Mouse (Mus musculus) midbrain, embryonic 15.5 days (tissue): Measurements from ENCODE around the gene Olfr1162. TPM values are rescaled to one million over a fixed set of nuclear protein-coding genes. Genes with fewer than 3 reads are reported as not detected.
"Not testable (repeated sequence)": the region's sequence is repeated elsewhere in the genome, so short reads cannot be mapped to it uniquely, and the experiment has no call there.

Experiments used
- ATAC-seq: fragments of 200-750 bp; cut with Nextera tagmentation; replicated peaks from 2 replicates; pipeline ENCODE4 v1.8.0; 2017; ENCODE audit warnings: moderate TSS enrichment
- H3K27ac ChIP-seq: fragments of 300-500 bp; sonication (generic); 2 replicates; pipeline ENCODE4 v1.5.1; 2015; ENCODE audit warnings: mild to moderate bottlenecking, inconsistent platforms
- H3K27me3 ChIP-seq: fragments of 300-500 bp; sonication (generic); replicated peaks from 2 replicates; pipeline ENCODE4 v1.6.1; 2015; ENCODE audit warnings: inconsistent platforms
- H3K36me3 ChIP-seq: fragments of 300-500 bp; sonication (generic); replicated peaks from 2 replicates; pipeline ENCODE4 v1.6.1; 2015; ENCODE audit warnings: inconsistent platforms
- H3K4me1 ChIP-seq: fragments of 300-500 bp; sonication (generic); 2 replicates; pipeline ENCODE4 v1.6.1; 2015; ENCODE audit warnings: inconsistent platforms
- H3K4me2 ChIP-seq: fragments of 300-500 bp; sonication (generic); 2 replicates; pipeline ENCODE4 v1.6.1; 2015; ENCODE audit warnings: inconsistent platforms, mild to moderate bottlenecking, moderate library complexity
- H3K4me3 ChIP-seq: fragments of 300-500 bp; sonication (generic); 2 replicates; pipeline ENCODE4 v1.5.1; 2015; ENCODE audit warnings: mild to moderate bottlenecking, inconsistent platforms
- H3K9ac ChIP-seq: fragments of 300-500 bp; sonication (generic); 2 replicates; pipeline ENCODE4 v1.6.1; 2015; ENCODE audit warnings: mild to moderate bottlenecking, inconsistent platforms
- H3K9me3 ChIP-seq: fragments of 300-500 bp; sonication (generic); 2 replicates; pipeline ENCODE4 v1.6.1; 2016; ENCODE audit warnings: inconsistent platforms
- WGBS: fragments of 180-500 bp; shearing (Covaris S2); methylation state at CpG from one replicate; pipeline ENCODE4 v1.1.7; 2015; ENCODE audit warnings: mixed read lengths; 5-methylcytosine and 5-hydroxymethylcytosine counted together
- polyA plus RNA-seq: library from polyadenylated mRNA; unstranded; fragments of >200 nt; fragmentation: Nextera tagmentation; extraction: Ambion mirVana; gene quantifications from 2 replicates; pipeline ENCODE4 v1.2.1, GENCODE M21; 2015

Olfr1162 gene
- not detected in 2 replicates for polyA plus RNA-seq

DNA sequence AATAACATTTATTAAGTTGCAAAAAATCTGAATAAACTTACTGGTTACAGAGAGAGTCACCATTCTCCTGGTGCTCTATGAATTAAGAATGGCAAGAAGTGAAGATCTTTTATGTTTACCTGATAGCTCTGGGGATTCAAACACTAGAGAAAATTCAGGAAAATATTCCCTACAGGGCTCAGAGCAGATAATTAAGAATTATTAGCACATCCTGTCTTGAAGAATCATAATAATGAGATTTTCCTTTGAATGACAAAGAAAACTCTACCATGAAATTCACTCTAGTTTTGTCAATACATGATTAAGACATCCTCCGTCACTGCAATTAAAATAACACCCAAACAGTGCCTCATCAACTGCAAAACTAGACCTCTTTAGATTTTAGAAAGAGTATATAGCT is at the start of gene Olfr1162:
Olfr1162 (minus strand) TSS at position 101 of the 400 bp plus-strand sequence.
- Histone ChIP-seq H3K36me3 (no peaks in the 10 kb centered on the region), H3K4me3 (no peak within 1 kb of the TSS), H3K27me3 (no peaks in the 10 kb centered on the region), H3K27ac (no peak within 1 kb of the TSS), H3K4me1 (no peaks in the 10 kb centered on the region), H3K9ac (no peak within 1 kb of the TSS), H3K9me3 (no peaks in the 10 kb centered on the region), H3K4me2 (no peak within 1 kb of the TSS)
- WGBS: 79% methylated on average over 1 of the region's 1 CpGs
- no peak for ATAC-seq

DNA sequence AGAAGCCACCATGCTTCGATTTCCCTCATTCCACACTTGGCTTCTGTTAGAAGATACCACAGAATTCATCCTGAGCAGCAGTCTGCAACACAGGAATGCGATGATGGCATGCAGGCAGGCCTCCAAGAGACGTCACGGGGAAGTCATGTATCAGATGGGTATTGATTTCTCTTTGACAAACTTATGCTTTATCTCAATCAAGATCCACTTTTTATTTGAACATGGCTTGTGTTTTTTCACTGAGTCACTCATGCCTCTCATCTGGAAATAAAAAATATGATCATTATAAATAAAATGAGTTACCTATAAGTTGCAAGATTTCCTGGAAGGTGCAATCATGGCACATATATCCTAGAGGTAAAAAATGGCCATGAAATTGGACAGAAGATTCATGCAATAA is 42.9 kb upstream of the Olfr1162 start, which contains the start of gene Olfr1164:
Olfr1164 (minus strand) TSS at position 101 of the 400 bp plus-strand sequence.
- Histone ChIP-seq H3K9ac (no peak within 1 kb of the TSS), H3K4me2 (no peak within 1 kb of the TSS), H3K4me3 (no peak within 1 kb of the TSS), H3K27me3 (no peaks in the 10 kb centered on the region), H3K36me3 (no peaks in the 10 kb centered on the region), H3K27ac (no peak within 1 kb of the TSS), H3K9me3 (no peaks in the 10 kb centered on the region), H3K4me1 (no peaks in the 10 kb centered on the region)
- 79% methylated on average over 4 of the region's 4 CpGs for WGBS
- no peak for ATAC-seq

DNA sequence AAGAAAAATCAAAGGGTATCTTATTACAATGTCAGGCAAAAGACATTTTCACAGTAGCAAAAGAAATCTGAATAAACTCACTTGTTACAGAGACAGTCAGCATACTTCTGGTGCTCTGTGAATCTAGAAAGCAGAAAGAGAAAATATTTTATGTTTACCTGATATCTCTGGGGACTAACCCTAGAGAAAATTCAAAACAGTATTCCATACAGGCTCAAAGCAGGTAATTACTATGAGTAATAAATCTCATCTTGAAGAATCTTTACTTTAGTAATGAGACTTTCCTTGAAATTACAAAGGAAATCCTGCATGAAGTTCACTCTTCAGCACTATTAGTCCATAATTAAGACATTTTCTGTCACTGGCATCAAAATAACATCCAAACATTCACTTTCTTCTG is 20.8 kb upstream of the Olfr1162 start, which contains the start of gene Olfr1163:
Olfr1163 (minus strand) TSS at position 101 of the 400 bp plus-strand sequence.
- Histone ChIP-seq H3K4me3 (no peak within 1 kb of the TSS), H3K4me1 (no peaks in the 10 kb centered on the region), H3K9me3 (no peaks in the 10 kb centered on the region), H3K27ac (no peak within 1 kb of the TSS), H3K27me3 (no peaks in the 10 kb centered on the region), H3K4me2 (no peak within 1 kb of the TSS), H3K9ac (no peak within 1 kb of the TSS), H3K36me3 (no peaks in the 10 kb centered on the region)
- ATAC-seq: no peak

DNA sequence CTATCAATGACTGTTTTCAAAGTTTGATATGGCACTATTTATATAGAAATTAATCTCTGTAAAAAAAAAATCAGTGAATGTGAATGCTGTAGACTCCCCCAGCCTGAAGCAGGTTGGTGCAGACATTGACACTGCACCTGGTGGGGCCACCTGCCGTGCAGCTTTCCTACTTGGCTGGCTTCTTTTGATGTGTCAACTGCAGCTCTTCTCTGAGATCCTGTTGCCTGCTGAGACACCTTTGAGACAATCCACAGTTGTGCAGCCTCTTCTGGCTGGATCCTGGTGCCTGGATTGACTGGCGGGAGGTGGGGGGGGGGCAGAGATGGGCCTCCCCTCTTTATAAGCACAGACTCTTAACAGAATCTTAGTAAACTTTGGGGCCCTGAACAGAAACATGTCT is 12.7 kb upstream of the Olfr1162 start:
- Histone ChIP-seq H3K36me3 (no peaks in the 10 kb centered on the region), H3K9ac (no peak overlapping the region), H3K27ac (no peak overlapping the region), H3K4me3 (no peak overlapping the region), H3K9me3 (no peaks in the 10 kb centered on the region), H3K4me2 (no peak overlapping the region), H3K4me1 (no peaks in the 10 kb centered on the region), H3K27me3 (no peaks in the 10 kb centered on the region)
- no peak for ATAC-seq
- WGBS: 84% methylated on average over 2 of the region's 2 CpGs

DNA sequence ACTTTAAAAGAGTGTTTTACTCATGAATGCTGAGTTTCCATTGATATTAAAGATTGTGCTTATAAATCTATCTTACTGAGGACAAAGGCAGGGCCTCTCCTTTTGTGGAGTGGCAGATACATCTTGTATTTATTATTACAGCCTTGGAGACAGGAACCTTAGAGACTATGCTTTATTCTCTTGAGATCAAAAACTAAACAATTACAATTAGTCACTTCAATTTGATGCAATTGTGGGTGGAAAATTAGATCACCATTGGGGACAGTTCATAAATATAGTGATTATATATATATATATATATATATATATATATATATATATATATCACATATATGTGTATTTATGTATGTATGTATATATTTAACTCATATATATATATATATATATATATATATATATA is 13.3 kb downstream of the Olfr1162 start, which contains the start of gene Olfr73:
Olfr73 (minus strand) TSS at position 101 of the 400 bp plus-strand sequence.
- no peak within 1 kb of the TSS for H3K27ac ChIP-seq
- H3K9me3 ChIP-seq: no peaks in the 10 kb centered on the region
- no peaks in the 10 kb centered on the region for H3K27me3 ChIP-seq
- H3K4me1 ChIP-seq: no peaks in the 10 kb centered on the region
- no peak within 1 kb of the TSS for H3K4me3 ChIP-seq
- ATAC-seq: no peak
- H3K9ac ChIP-seq: no peak within 1 kb of the TSS
- no peaks in the 10 kb centered on the region for H3K36me3 ChIP-seq
- no peak within 1 kb of the TSS for H3K4me2 ChIP-seq

DNA sequence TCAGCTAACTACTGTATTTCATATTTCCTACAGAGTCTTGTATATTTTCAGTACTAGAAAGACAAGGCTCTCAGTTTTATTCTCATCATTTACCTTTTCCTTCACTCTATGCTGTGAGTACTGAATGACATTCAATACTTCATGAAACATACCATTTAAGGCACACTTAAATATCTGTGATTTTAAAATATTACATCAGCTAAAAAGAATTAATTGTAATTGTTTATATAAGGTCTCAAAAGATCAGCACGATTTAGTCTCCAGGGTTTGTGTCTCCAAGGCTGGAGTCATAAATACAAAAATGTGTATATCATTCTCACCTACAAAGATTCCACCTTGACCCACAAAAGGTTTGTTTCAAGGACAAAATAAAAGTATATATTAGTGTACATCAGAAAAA is 28.5 kb downstream of the Olfr1162 start, which contains the start of gene Olfr1161:
Olfr1161 (plus strand) TSS at position 301 of the 400 bp plus-strand sequence.
- 79% methylated on average over 1 of the region's 1 CpGs for WGBS
- not testable (repeated sequence) for H3K27ac ChIP-seq, H3K9ac ChIP-seq, H3K27me3 ChIP-seq, H3K4me2 ChIP-seq, H3K36me3 ChIP-seq, H3K4me3 ChIP-seq, H3K4me1 ChIP-seq, H3K9me3 ChIP-seq, ATAC-seq

DNA sequence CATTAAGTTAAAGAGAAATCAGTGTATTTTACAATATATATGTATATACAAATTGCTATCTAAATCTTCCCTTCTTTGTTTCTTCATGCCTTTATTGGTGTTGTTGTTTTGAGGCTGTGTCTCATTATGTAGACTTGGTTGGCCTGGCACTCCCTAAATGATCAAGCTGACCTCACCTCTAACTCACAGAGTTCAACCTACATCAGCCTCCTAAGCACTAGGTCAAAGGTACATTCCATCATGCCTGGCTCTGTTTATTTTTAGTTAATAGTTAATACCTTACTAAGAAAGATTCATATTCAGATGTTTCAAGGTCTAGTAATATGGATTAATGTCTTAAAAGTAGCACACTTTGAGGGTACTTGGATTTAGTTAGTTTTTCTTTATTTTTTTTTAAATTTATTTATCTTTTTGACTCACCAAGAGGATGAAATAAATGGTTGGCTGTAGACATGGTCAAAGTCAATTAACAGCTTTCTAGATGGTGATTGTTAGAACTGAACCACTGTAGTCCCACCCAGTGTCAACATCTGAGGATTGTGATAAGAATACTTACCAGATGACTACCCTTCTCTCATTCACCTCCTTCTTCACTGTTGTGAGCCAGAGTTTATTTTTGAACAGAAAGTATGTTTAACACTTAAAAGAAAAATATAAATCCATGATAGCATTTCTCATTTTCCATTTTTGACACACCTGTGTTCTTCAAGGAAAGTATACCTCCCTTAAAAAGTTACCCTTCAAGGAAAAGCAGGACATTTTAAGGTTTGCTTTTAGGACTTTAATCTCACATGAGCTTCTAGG is 43.2 kb downstream of the Olfr1162 start, which contains the start of gene Olfr1160:
Olfr1160 (minus strand) TSS at position 754 of the 804 bp plus-strand sequence.
- no peak for ATAC-seq

More for the DNA sequence above, 43.2 kb downstream of the Olfr1162 start, which contains the start of gene Olfr1160:
- Histone ChIP-seq H3K4me3 (no peak within 1 kb of the TSS), H3K9me3 (no peaks in the 10 kb centered on the region), H3K4me2 (no peak within 1 kb of the TSS), H3K27me3 (no peaks in the 10 kb centered on the region), H3K4me1 (no peaks in the 10 kb centered on the region), H3K36me3 (no peaks in the 10 kb centered on the region), H3K27ac (no peak within 1 kb of the TSS), H3K9ac (no peak within 1 kb of the TSS)

Other genes with a start within 250 kb of the Olfr1162 start
- gene Olfr1145, start 241.3 kb downstream of the Olfr1162 start, polyA plus RNA-seq: not detected in 2 replicates
- not detected in 2 replicates for gene Olfr1148, start 220.6 kb downstream of the Olfr1162 start, polyA plus RNA-seq
- not detected in 2 replicates for gene Olfr1150-ps1, start 207.1 kb downstream of the Olfr1162 start, polyA plus RNA-seq
- not detected in 2 replicates for gene Olfr1151, start 195.3 kb downstream of the Olfr1162 start, polyA plus RNA-seq
- gene Olfr1152, start 184.6 kb downstream of the Olfr1162 start, polyA plus RNA-seq: not detected in 2 replicates
- not detected in 2 replicates for gene Olfr1153, start 156.2 kb downstream of the Olfr1162 start, polyA plus RNA-seq
- gene Olfr1154, start 146.0 kb downstream of the Olfr1162 start, polyA plus RNA-seq: not detected in 2 replicates
- not detected in 2 replicates for gene Olfr1155, start 106.0 kb downstream of the Olfr1162 start, polyA plus RNA-seq
- gene Olfr1156, start 98.0 kb downstream of the Olfr1162 start, polyA plus RNA-seq: not detected in 2 replicates
- gene Olfr1157, start 82.8 kb downstream of the Olfr1162 start, polyA plus RNA-seq: not detected in 2 replicates
- not detected in 2 replicates for gene Olfr74, start 76.5 kb downstream of the Olfr1162 start, polyA plus RNA-seq
- not detected in 2 replicates for gene Olfr1158, start 61.0 kb downstream of the Olfr1162 start, polyA plus RNA-seq
- gene Olfr1160, start 42.9 kb downstream of the Olfr1162 start, polyA plus RNA-seq: not detected in 2 replicates
- not detected in 2 replicates for gene Olfr1161, start 28.4 kb downstream of the Olfr1162 start, polyA plus RNA-seq
- not detected in 2 replicates for gene Olfr73, start 13.4 kb downstream of the Olfr1162 start, polyA plus RNA-seq
- not detected in 2 replicates for gene Olfr1163, start 20.7 kb upstream of the Olfr1162 start, polyA plus RNA-seq
- gene Olfr1164, start 42.8 kb upstream of the Olfr1162 start, polyA plus RNA-seq: not detected in 2 replicates
- gene Olfr1166, start 77.1 kb upstream of the Olfr1162 start, polyA plus RNA-seq: not detected in 2 replicates
- not detected in 2 replicates for gene Olfr1167, start 104.1 kb upstream of the Olfr1162 start, polyA plus RNA-seq
- gene Olfr1168, start 130.8 kb upstream of the Olfr1162 start, polyA plus RNA-seq: not detected in 2 replicates
- gene Olfr1170, start 177.2 kb upstream of the Olfr1162 start, polyA plus RNA-seq: not detected in 2 replicates
- gene Olfr1173, start 228.7 kb upstream of the Olfr1162 start, polyA plus RNA-seq: not detected in 2 replicates